Mouse (Mus musculus) stomach, embryonic 14.5 days (tissue): ENCODE results near the gene Wdr61. TPM values are rescaled to one million over a fixed set of nuclear protein-coding genes. Genes with fewer than 3 reads are reported as not detected.

ENCODE experiments used
- ATAC-seq: fragments of 200-750 bp; cut with Nextera tagmentation; 2 replicates; pipeline ENCODE4 v1.8.0; 2017; ENCODE audit warnings: low read depth, moderate TSS enrichment; ENCODE audit not compliant: insufficient number of reproducible peaks, insufficient read depth, low FRiP score
- H3K27ac ChIP-seq: fragments of 300-500 bp; sonication (generic); 2 replicates; pipeline ENCODE4 v1.5.1; 2014; ENCODE audit warnings: mild to moderate bottlenecking, low read length, moderate library complexity, mixed read lengths
- H3K27me3 ChIP-seq: fragments of 300-500 bp; sonication (generic); 2 replicates; pipeline ENCODE4 v1.6.1; 2014; ENCODE audit warnings: low read length, control low read depth, mixed read lengths; ENCODE audit not compliant: control insufficient read depth, insufficient read depth
- H3K36me3 ChIP-seq: fragments of 300-500 bp; sonication (generic); 2 replicates; pipeline ENCODE4 v1.6.1; 2014; ENCODE audit warnings: mild to moderate bottlenecking, control low read depth, low read length, moderate library complexity, mixed read lengths; ENCODE audit not compliant: control insufficient read depth, insufficient read depth
- H3K4me1 ChIP-seq: fragments of 300-500 bp; sonication (generic); 2 replicates; pipeline ENCODE4 v1.6.1; 2014; ENCODE audit warnings: low read length, control low read depth, mixed read lengths; ENCODE audit not compliant: control insufficient read depth, insufficient read depth
- H3K4me2 ChIP-seq: fragments of 300-500 bp; sonication (generic); replicated peaks from 2 replicates; pipeline ENCODE4 v1.6.1; 2014; ENCODE audit warnings: low read depth, low read length, control low read depth
- H3K4me3 ChIP-seq: fragments of 300-500 bp; sonication (generic); 2 replicates; pipeline ENCODE4 v1.5.1; 2014; ENCODE audit warnings: low read depth, low read length, control low read depth
- H3K9ac ChIP-seq: fragments of 300-500 bp; sonication (generic); replicated peaks from 2 replicates; pipeline ENCODE4 v1.6.1; 2014; ENCODE audit warnings: low read depth, mild to moderate bottlenecking, control low read depth, low read length, moderate library complexity, mixed read lengths
- H3K9me3 ChIP-seq: fragments of 300-500 bp; sonication (generic); 2 replicates; pipeline ENCODE4 v1.6.1; 2016; ENCODE audit warnings: low read depth, low read length, control low read depth; ENCODE audit not compliant: control insufficient read depth
- WGBS: fragments of 180-500 bp; shearing (Covaris S2); extraction: QIAGEN DNeasy Blood & Tissue Kit; methylation state at CpG from one replicate; pipeline ENCODE4 v1.1.7; 2014; 5-methylcytosine and 5-hydroxymethylcytosine counted together
- polyA plus RNA-seq: library from polyadenylated mRNA; unstranded; fragments of >200 nt; fragmentation: Nextera tagmentation; extraction: Ambion mirVana; gene quantifications from 2 replicates; pipeline ENCODE4 v1.2.1, GENCODE M21; 2014

Gene Wdr61
- polyA plus RNA-seq, 1 experiment from 2014 or later: 169 TPM

DNA sequence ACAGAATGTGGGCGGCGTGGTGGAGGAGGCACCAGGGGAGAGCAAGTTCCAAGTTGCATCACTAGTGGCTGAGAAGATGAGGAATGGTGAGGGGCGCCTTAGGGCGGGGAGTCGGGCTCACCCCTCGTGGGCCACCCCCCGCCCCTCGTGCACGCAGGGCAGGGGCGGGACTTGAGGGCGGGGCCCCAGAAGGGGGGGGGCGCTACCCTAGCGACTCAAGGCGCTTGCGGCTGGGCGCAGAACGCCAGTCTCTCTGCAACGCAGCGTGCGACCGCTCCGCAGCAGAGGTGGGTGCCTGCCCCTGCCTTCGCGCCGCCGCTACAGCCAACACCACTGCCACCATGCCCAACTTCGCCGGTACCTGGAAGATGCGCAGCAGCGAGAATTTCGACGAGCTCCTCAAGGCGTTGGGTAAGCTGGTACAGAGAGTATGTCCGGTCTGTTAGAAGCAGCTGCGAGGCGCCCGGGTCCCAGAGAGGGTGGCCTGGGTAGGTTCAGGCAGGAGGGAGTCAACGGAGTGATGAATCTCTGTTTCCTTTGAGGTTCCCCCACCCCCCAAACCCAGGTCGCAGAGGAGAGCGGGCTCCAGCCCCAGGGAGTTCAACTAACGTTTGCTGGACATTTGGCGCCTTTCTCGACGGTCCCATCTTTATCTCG, 30.4 kb upstream of the Wdr61 start, which contains the start of gene Crabp1:
Gene Crabp1, plus strand, starts transcription at position 188 of the 657 bp plus-strand sequence.
- Histone ChIP-seq H3K27me3 (peaks cover 16% of the 10 kb centered on the region), H3K27ac (no peak within 1 kb of the TSS), H3K36me3 (no peaks in the 10 kb centered on the region), H3K4me2 (peak within 1 kb of the TSS; percentile 85), H3K9ac (no peak within 1 kb of the TSS), H3K9me3 (no peaks in the 10 kb centered on the region), H3K4me1 (peaks cover 13% of the 10 kb centered on the region), H3K4me3 (peak within 1 kb of the TSS; percentile 37)
- ATAC-seq: peak; percentile 59
- WGBS: 1% methylated on average over 42 of the region's 45 CpGs

GRCm38 (mm10) chr9:54764091-54764490, 29.8 kb upstream of the Wdr61 start:
- Histone ChIP-seq H3K4me1 (peaks cover 13% of the 10 kb centered on the region), H3K4me3 (peak overlapping the region; percentile 37), H3K9me3 (no peaks in the 10 kb centered on the region), H3K27me3 (peaks cover 16% of the 10 kb centered on the region), H3K36me3 (no peaks in the 10 kb centered on the region), H3K4me2 (peak overlapping the region; percentile 85), H3K9ac (no peak overlapping the region), H3K27ac (no peak overlapping the region)
- 25% methylated on average over 12 of the region's 12 CpGs for WGBS
- ATAC-seq: no peak

- Histone ChIP-seq H3K27me3 (0 out of 2 replicates have a peak, but pooled peaks cover 3% of the 10 kb centered on the region), H3K4me2 (no peak overlapping the region), H3K36me3 (no peaks in the 10 kb centered on the region), H3K9me3 (no peaks in the 10 kb centered on the region), H3K4me1 (0 out of 2 replicates have a peak, but pooled peaks cover 2% of the 10 kb centered on the region), H3K4me3 (no peak overlapping the region), H3K9ac (no peak overlapping the region), H3K27ac (no peak overlapping the region)
- no peak for ATAC-seq
- 48% methylated on average over 6 of the region's 6 CpGs for WGBS
These were observed 25.3 kb upstream of the Wdr61 start for GRCm38 (mm10) chr9:54759592-54759991.

GRCm38 (mm10) chr9:54752944-54753295, 18.6 kb upstream of the Wdr61 start:
- no peak overlapping the region for H3K27ac ChIP-seq

DNA sequence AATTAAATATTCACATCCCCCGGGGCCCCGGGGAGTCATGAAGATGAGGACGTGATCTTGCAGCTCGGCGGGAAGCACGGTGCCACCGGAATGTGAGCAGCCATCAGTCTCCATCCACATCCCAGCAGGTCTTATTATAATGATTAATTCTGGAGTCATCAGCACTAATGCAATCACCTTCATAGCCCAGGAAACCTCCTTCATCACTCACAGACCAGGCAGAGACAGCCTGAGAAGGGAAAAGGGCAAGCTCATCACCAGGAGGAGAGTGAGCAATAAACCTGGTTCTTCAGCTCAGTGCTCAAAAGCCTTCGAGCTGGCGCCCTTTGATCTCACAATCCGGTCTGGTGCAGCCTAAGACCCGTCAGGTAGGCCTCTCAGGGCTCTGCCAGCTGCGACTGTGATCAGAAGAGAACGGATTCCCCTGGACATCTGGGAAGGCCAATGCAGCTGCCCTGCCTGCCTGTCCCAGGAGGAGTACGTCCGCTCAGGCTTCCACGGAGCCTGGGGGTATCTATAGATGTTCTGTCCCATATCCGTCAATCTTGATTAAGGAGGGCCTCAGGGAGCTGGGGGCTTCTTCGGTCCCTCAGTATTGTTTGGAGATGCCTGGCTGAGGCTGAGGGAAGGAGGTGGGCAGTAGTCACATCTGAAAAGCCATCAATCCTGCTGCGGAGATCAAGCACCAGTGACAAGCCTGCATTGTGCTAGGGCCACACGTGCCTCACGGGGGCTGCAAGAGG, 18.1 kb upstream of the Wdr61 start:
- ATAC-seq: no peak

More at GRCm38 (mm10) chr9:54752944-54753295, 18.6 kb upstream of the Wdr61 start:
- H3K4me2 ChIP-seq: no peak overlapping the region
- H3K4me1 ChIP-seq: no peaks in the 10 kb centered on the region
- H3K4me3 ChIP-seq: no peak overlapping the region
- H3K36me3 ChIP-seq: no peaks in the 10 kb centered on the region
- no peaks in the 10 kb centered on the region for H3K27me3 ChIP-seq
- 37% methylated on average over 11 of the region's 11 CpGs for WGBS
- ATAC-seq: no peak
- H3K9ac ChIP-seq: no peak overlapping the region
- H3K9me3 ChIP-seq: no peaks in the 10 kb centered on the region

GRCm38 (mm10) chr9:54751684-54752083, 17.4 kb upstream of the Wdr61 start:
- H3K4me3 ChIP-seq: no peak overlapping the region
- H3K4me1 ChIP-seq: no peaks in the 10 kb centered on the region
- no peaks in the 10 kb centered on the region for H3K36me3 ChIP-seq
- no peak for ATAC-seq
- no peak overlapping the region for H3K4me2 ChIP-seq
- H3K27ac ChIP-seq: no peak overlapping the region
- no peak overlapping the region for H3K9ac ChIP-seq
- H3K27me3 ChIP-seq: no peaks in the 10 kb centered on the region
- H3K9me3 ChIP-seq: no peaks in the 10 kb centered on the region
- 83% methylated on average over 2 of the region's 2 CpGs for WGBS

More for the DNA sequence above, 18.1 kb upstream of the Wdr61 start:
- H3K27me3 ChIP-seq: no peaks in the 10 kb centered on the region
- no peak overlapping the region for H3K9ac ChIP-seq
- H3K4me1 ChIP-seq: no peaks in the 10 kb centered on the region
- no peak overlapping the region for H3K4me2 ChIP-seq
- 23% methylated on average over 21 of the region's 21 CpGs for WGBS
- H3K27ac ChIP-seq: no peak overlapping the region
- H3K9me3 ChIP-seq: no peaks in the 10 kb centered on the region
- H3K4me3 ChIP-seq: no peak overlapping the region
- no peaks in the 10 kb centered on the region for H3K36me3 ChIP-seq

- no peaks in the 10 kb centered on the region for H3K9me3 ChIP-seq
- H3K4me3 ChIP-seq: no peak overlapping the region
- 78% methylated on average over 7 of the region's 7 CpGs for WGBS
- ATAC-seq: no peak
- no peak overlapping the region for H3K4me2 ChIP-seq
- no peaks in the 10 kb centered on the region for H3K4me1 ChIP-seq
- no peaks in the 10 kb centered on the region for H3K36me3 ChIP-seq
- no peak overlapping the region for H3K27ac ChIP-seq
- no peak overlapping the region for H3K9ac ChIP-seq
- no peaks in the 10 kb centered on the region for H3K27me3 ChIP-seq
These were observed 16.1 kb upstream of the Wdr61 start for GRCm38 (mm10) chr9:54750215-54750981.

DNA sequence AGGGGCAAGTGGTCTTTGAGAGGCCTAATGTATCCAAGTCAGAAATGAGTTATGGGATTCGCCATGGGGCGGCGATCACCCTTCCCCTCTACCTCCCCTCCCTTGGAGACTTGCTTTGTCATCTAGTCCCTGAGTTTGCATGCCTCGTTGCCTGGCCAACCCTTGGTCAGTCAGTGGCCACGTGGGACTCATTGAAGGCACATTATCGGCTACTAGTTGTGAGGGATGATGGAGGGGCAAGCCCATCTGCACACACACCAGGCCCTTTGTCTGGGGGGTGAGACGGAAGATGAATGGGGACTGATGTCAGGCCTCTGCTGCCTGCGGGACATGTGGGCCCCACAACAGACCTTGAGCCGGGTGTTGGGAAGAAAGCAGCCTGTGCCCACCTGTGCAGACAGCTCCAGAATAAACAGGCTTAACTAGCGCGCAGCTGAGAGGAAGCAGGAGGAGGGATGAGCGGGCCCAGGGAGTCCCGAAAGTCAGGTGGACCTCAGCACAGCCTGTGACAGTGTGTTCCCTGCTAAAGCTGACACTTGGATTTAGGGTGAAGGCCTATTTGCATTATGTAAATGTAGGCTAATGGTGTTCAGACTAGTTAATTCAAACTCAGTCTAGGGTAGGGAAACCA, 11.5 kb upstream of the Wdr61 start:
- no peaks in the 10 kb centered on the region for H3K4me1 ChIP-seq
- H3K27ac ChIP-seq: no peak overlapping the region
- H3K9me3 ChIP-seq: no peaks in the 10 kb centered on the region
- ATAC-seq: 0 out of 2 replicates have a peak, but pooled peaks have one; percentile 23
- H3K4me2 ChIP-seq: no peak overlapping the region
- no peaks in the 10 kb centered on the region for H3K27me3 ChIP-seq
- H3K9ac ChIP-seq: no peak overlapping the region
- 23% methylated on average over 13 of the region's 13 CpGs for WGBS
- H3K36me3 ChIP-seq: no peaks in the 10 kb centered on the region
- no peak overlapping the region for H3K4me3 ChIP-seq
